Comparison of ENCODE assay signal across 8 mouse cellular contexts in genomic region chr11:115091362-115091901, GRCm38 (mm10). TPM values are rescaled to one million over a fixed set of nuclear protein-coding genes. Genes with fewer than 3 reads are reported as not detected.
A peak's percentile ranks its signal among the peaks of the same experiment; 100 is the strongest.
DNase-seq lines count a peak whose midpoint lies in the region; ATAC-seq lines count a peak whose summit lies in the region.

Rab37 (plus strand) TSS chr11:115091431.

- H3K4me1 ChIP-seq in heart, embryonic 15.5 days (replicated peaks): peaks cover 6% of the 10 kb centered on the region; the same call in 1 of the 2 replicates
- H3K4me1 ChIP-seq in intestine, embryonic 15.5 days (replicated peaks): no peaks in the 10 kb centered on the region; the same call in 1 of the 2 replicates
- H3K4me1 ChIP-seq in midbrain, embryonic 16.5 days (ENCODE audit: control insufficient read depth, insufficient read depth, low read length): peaks cover 10% of the 10 kb centered on the region

- no peak for ATAC-seq in heart, embryonic 15.5 days (replicated peaks; ENCODE audit: insufficient number of reproducible peaks, insufficient read depth, low FRiP score, low read depth)
- peak; percentile 34; the same call in 1 of the 2 replicates for ATAC-seq in intestine, embryonic 15.5 days
- ATAC-seq in midbrain, embryonic 16.5 days: no peak

- H3K4me3 ChIP-seq in heart, embryonic 15.5 days: 0 out of 2 replicates have a peak within 1 kb of the TSS, but pooled peaks have one; percentile 2
- H3K4me3 ChIP-seq in intestine, embryonic 15.5 days (replicated peaks): peak within 1 kb of the TSS; percentile 9; the same call in 1 of the 2 replicates
- peak within 1 kb of the TSS; percentile 30 for H3K4me3 ChIP-seq in midbrain, embryonic 16.5 days (ENCODE audit: low read depth, low read length)

- no peak within 1 kb of the TSS for H3K9ac ChIP-seq in heart, embryonic 15.5 days
- H3K9ac ChIP-seq in intestine, embryonic 15.5 days: no peak within 1 kb of the TSS
- H3K9ac ChIP-seq in midbrain, embryonic 16.5 days (ENCODE audit: low read depth, low read length): peak within 1 kb of the TSS; percentile 54

- peaks cover 37% of the 10 kb centered on the region for H3K27me3 ChIP-seq in heart, embryonic 15.5 days
- H3K27me3 ChIP-seq in intestine, embryonic 15.5 days (replicated peaks): peaks cover 15% of the 10 kb centered on the region
- H3K27me3 ChIP-seq in midbrain, embryonic 16.5 days (ENCODE audit: control insufficient read depth, insufficient read depth, low read depth, low read length): peaks cover 16% of the 10 kb centered on the region

- peak within 1 kb of the TSS; percentile 21; the same call in 1 of the 2 replicates for H3K4me2 ChIP-seq in heart, embryonic 15.5 days
- peak within 1 kb of the TSS; percentile 45 for H3K4me2 ChIP-seq in intestine, embryonic 15.5 days (replicated peaks)
- H3K4me2 ChIP-seq in midbrain, embryonic 16.5 days (ENCODE audit: low read length): peak within 1 kb of the TSS; percentile 56

- H3K9me3 ChIP-seq in heart, embryonic 15.5 days (replicated peaks): no peaks in the 10 kb centered on the region
- no peaks in the 10 kb centered on the region for H3K9me3 ChIP-seq in intestine, embryonic 15.5 days
- no peaks in the 10 kb centered on the region for H3K9me3 ChIP-seq in midbrain, embryonic 16.5 days (replicated peaks; ENCODE audit: control insufficient read depth, low read length, poor library complexity, severe bottlenecking)

- no peak for DNase-seq in heart, postnatal 10 days
- peak; percentile 56 for DNase-seq in Muller cell, postnatal 12 days (ENCODE audit: inconsistent ontology term)
- DNase-seq in embryo, embryonic 9.5 days (ENCODE audit: extremely low spot score): peak; percentile 63
- no peak for DNase-seq in spleen, postnatal 4 days (ENCODE audit: low spot score in 2 of 2)
- DNase-seq in left cerebral cortex, adult 9 months (ENCODE audit: low spot score in 2 of 2): no peak

- intact Hi-C loops in heart, postnatal 10 days (cut with DNase I): no loop called here

- H3K27ac ChIP-seq in heart, embryonic 15.5 days: no peak within 1 kb of the TSS
- H3K27ac ChIP-seq in intestine, embryonic 15.5 days: no peak within 1 kb of the TSS
- H3K27ac ChIP-seq in midbrain, embryonic 16.5 days (ENCODE audit: low read length): no peak within 1 kb of the TSS

- 2% methylated on average over 36 of the region's 36 CpGs for WGBS in heart, embryonic 15.5 days
- WGBS in intestine, embryonic 15.5 days: 1% methylated on average over 36 of the region's 36 CpGs
- 2% methylated on average over 36 of the region's 36 CpGs for WGBS in midbrain, embryonic 16.5 days

- H3K36me3 ChIP-seq in heart, embryonic 15.5 days: no peaks in the 10 kb centered on the region
- H3K36me3 ChIP-seq in intestine, embryonic 15.5 days: no peaks in the 10 kb centered on the region
- no peaks in the 10 kb centered on the region for H3K36me3 ChIP-seq in midbrain, embryonic 16.5 days (ENCODE audit: control insufficient read depth, insufficient read depth, low read length)

RNA-seq across cellular contexts. Expression of gene Rab37, which starts in this region (rescaled TPM):
- polyA plus RNA-seq in heart, embryonic 15.5 days (2015; fragmentation: Nextera tagmentation; extraction: Ambion mirVana): 1.1 and 2.4 TPM in 2 replicates
- 1 to 10 TPM; 1.4 to 1.6 TPM for total RNA-seq in heart, postnatal 10 days (2021)
- polyA plus RNA-seq in intestine, embryonic 15.5 days (2015; fragmentation: Nextera tagmentation; extraction: Ambion mirVana): 3.6 and 3.7 TPM in 2 replicates
- polyA plus RNA-seq in midbrain, embryonic 16.5 days (2015; fragmentation: Nextera tagmentation; extraction: Ambion mirVana): 1.0 TPM in 2 replicates

Comparison
In these comparisons a context has a peak if more than half of its experiments do, and no peak if none do; other contexts are left out.
1. DNase-seq: peak in Muller cell, postnatal 12 days (single experiment) and embryo, embryonic 9.5 days (single experiment); none in heart, postnatal 10 days (0 of 2), spleen, postnatal 4 days (0 of 2) and left cerebral cortex, adult 9 months (0 of 2).
2. Peak in every context shown above with its lines, with median percentiles within 50 percentile points of each other: H3K4me2 ChIP-seq and H3K4me3 ChIP-seq.